Comparison of ENCODE assay signal across 8 mouse cellular contexts in the genomic region with DNA sequence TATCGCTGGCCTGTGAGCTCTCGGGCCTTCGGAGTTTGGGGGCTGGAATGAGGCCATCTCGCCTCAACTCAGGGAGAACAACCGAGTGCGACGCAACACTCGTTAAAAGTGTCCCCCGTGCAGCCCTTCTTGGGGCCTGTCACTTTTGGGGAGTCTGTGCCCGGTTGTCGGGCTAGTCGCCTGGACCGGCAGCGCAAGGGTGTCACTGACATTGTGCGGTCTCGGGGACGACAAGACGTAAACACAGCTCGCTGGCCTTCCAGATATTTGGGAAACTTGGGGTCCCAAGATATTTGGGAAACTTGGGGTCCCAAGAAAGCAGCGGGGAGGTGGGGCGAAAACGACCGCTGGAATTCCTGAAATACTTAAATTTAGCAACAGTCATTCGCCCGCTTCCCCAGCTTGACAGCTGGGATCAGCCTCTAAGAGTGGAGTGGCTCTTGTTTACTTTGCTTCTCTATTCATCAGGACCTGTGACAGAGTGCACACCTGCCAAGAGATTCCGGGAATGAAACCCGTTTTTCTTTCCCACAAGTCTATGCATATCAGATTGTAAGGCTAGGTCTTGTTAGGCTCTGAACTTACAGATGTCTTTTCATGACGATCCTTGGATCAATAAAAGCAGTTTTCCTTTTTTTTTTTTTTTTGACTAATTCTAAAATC. TPM values are rescaled to one million over a fixed set of nuclear protein-coding genes. Genes with fewer than 3 reads are reported as not detected.
DNase-seq lines count a peak whose midpoint lies in the region; ATAC-seq lines count a peak whose summit lies in the region.

No protein-coding gene starts in this region.

- H3K4me2 ChIP-seq in hindbrain, embryonic 13.5 days = peak overlapping the region; percentile 89

- H3K4me1 ChIP-seq in embryonic facial prominence, embryonic 10.5 days = peaks cover 21% of the 10 kb centered on the region
- H3K4me1 ChIP-seq in hindbrain, embryonic 13.5 days (replicated peaks) = peaks cover 25% of the 10 kb centered on the region

- H3K36me3 ChIP-seq in embryonic facial prominence, embryonic 10.5 days (replicated peaks) = peaks cover 19% of the 10 kb centered on the region
- H3K36me3 ChIP-seq in hindbrain, embryonic 13.5 days = peaks cover 11% of the 10 kb centered on the region

- H3K4me3 ChIP-seq in embryonic facial prominence, embryonic 10.5 days = peak overlapping the region; percentile 97
- peak overlapping the region; percentile 95 for H3K4me3 ChIP-seq in hindbrain, embryonic 13.5 days

- no peaks in the 10 kb centered on the region for H3K9me3 ChIP-seq in embryonic facial prominence, embryonic 10.5 days
- no peaks in the 10 kb centered on the region for H3K9me3 ChIP-seq in hindbrain, embryonic 13.5 days

- intact Hi-C loops in heart, postnatal 25 days (cut with DNase I) = no loop called here

- ATAC-seq in hindbrain, embryonic 13.5 days (ENCODE audit: low FRiP score) = no peak

- peak overlapping the region; percentile 93 for H3K27ac ChIP-seq in embryonic facial prominence, embryonic 10.5 days (replicated peaks)
- peak overlapping the region; percentile 90 for H3K27ac ChIP-seq in hindbrain, embryonic 13.5 days

- DNase-seq in heart, adult 11 months = peak; percentile 90
- DNase-seq in heart, postnatal 25 days (ENCODE audit: low spot score) = no peak
- DNase-seq in embryonic facial prominence, embryonic 10.5 days (ENCODE audit: low spot score) = no peak
- peak; percentile 12 for DNase-seq in lung, postnatal 14 days
- no peak for DNase-seq in retina, embryonic 14.5 days (ENCODE audit: low spot score)
- DNase-seq in right cerebral cortex, adult 2 months (ENCODE audit: low spot score in 2 of 2) = no peak
- no peak for DNase-seq in T-cell, adult 2 months (ENCODE audit: low spot score)

- peak overlapping the region; percentile 94 for H3K9ac ChIP-seq in hindbrain, embryonic 13.5 days

- 5% methylated on average over 28 of the region's 28 CpGs for WGBS in embryonic facial prominence, embryonic 10.5 days
- 4% methylated on average over 28 of the region's 28 CpGs for WGBS in hindbrain, embryonic 13.5 days

- no peaks in the 10 kb centered on the region for H3K27me3 ChIP-seq in embryonic facial prominence, embryonic 10.5 days (replicated peaks; ENCODE audit: low read depth, poor library complexity, severe bottlenecking)
- H3K27me3 ChIP-seq in hindbrain, embryonic 13.5 days = no peaks in the 10 kb centered on the region

RNA-seq across cellular contexts. Expression of a gene that starts 0.8 kb away (rescaled TPM):
- total RNA-seq in heart, postnatal 25 days (2021) = 100 to 1,000 TPM; 101 to 106 TPM
- polyA plus RNA-seq in embryonic facial prominence, embryonic 10.5 days (2016; fragmentation: Nextera tagmentation; extraction: Ambion mirVana) = 48.3 and 50.9 TPM in 2 replicates
- 40.9 and 46.8 TPM in 2 replicates for polyA plus RNA-seq in hindbrain, embryonic 13.5 days (2015; fragmentation: Nextera tagmentation; extraction: Ambion mirVana)

RNA-seq across cellular contexts. Expression of a gene that starts 29.9 kb away (rescaled TPM):
- 1 to 10 TPM; 4.8 to 6.6 TPM for total RNA-seq in heart, postnatal 25 days (2021)
- polyA plus RNA-seq in embryonic facial prominence, embryonic 10.5 days (2016; fragmentation: Nextera tagmentation; extraction: Ambion mirVana) = 0.05 and 0.15 TPM in 2 replicates
- polyA plus RNA-seq in hindbrain, embryonic 13.5 days (2015; fragmentation: Nextera tagmentation; extraction: Ambion mirVana) = 0.57 and 0.60 TPM in 2 replicates

RNA-seq across cellular contexts. Expression of a gene that starts 51.1 kb away (rescaled TPM):
- 10 to 100 TPM; 11.5 to 12.6 TPM for total RNA-seq in heart, postnatal 25 days (2021)
- 10.3 and 10.6 TPM in 2 replicates for polyA plus RNA-seq in embryonic facial prominence, embryonic 10.5 days (2016; fragmentation: Nextera tagmentation; extraction: Ambion mirVana)
- 8.2 and 8.7 TPM in 2 replicates for polyA plus RNA-seq in hindbrain, embryonic 13.5 days (2015; fragmentation: Nextera tagmentation; extraction: Ambion mirVana)

Comparison
In these comparisons a context has a peak if more than half of its experiments do, and no peak if none do; other contexts are left out.
1. DNase-seq: peak in heart, adult 11 months (single experiment) and lung, postnatal 14 days (single experiment); none in heart, postnatal 25 days (single experiment), embryonic facial prominence, embryonic 10.5 days (single experiment), retina, embryonic 14.5 days (single experiment), right cerebral cortex, adult 2 months (0 of 2) and T-cell, adult 2 months (single experiment).